Mouse (Mus musculus) MEL (cell line): ENCODE measurements around the gene Fmo5. TPM values are rescaled to one million over a fixed set of nuclear protein-coding genes. Genes with fewer than 3 reads are reported as not detected.

Source experiments
- DNase-seq: peaks from one replicate; pipeline ENCODE4 v3.0.0; 2011; ENCODE audit warnings: low read depth, low spot score
- H3K27ac ChIP-seq: 2 replicates; pipeline ENCODE4 v1.5.1; 2012; ENCODE audit warnings: low read depth, mild to moderate bottlenecking, control low read depth, low read length, moderate library complexity; ENCODE audit not compliant: control insufficient read depth
- H3K27me3 ChIP-seq, 2 experiments: fragments of 150-350 bp in 1 of 2; sonication (generic) in 1 of 2; 2 replicates each; pipeline ENCODE4 v1.6.1; 2012; ENCODE audit warnings: low read length in 2 of 2, mild to moderate bottlenecking in 2 of 2, improper control_type of control experiment in 1 of 2, moderate library complexity in 1 of 2; ENCODE audit not compliant: insufficient read depth in 2 of 2, control insufficient read depth in 1 of 2
- H3K36me3 ChIP-seq, 2 experiments: 2 replicates each; pipeline ENCODE4 v1.6.1; 2012 to 2014; ENCODE audit warnings: low read length in 2 of 2, improper control_type of control experiment in 1 of 2, inconsistent platforms in 1 of 2, mild to moderate bottlenecking in 1 of 2; ENCODE audit not compliant: insufficient read depth in 2 of 2, control insufficient read depth in 1 of 2
- H3K4me1 ChIP-seq, 2 experiments: fragments of 150-350 bp in 1 of 2; sonication (generic) in 1 of 2; 2 replicates each; pipeline ENCODE4 v1.6.1; 2012; ENCODE audit warnings: low read length in 2 of 2, improper control_type of control experiment in 1 of 2, mild to moderate bottlenecking in 1 of 2; ENCODE audit not compliant: insufficient read depth in 2 of 2, control insufficient read depth in 1 of 2
- H3K4me3 ChIP-seq, 2 experiments: fragments of 150-350 bp in 1 of 2; sonication (generic) in 1 of 2; 2 replicates each; pipeline ENCODE4 v1.5.1; 2012; ENCODE audit warnings: low read depth in 2 of 2, low read length in 2 of 2, mild to moderate bottlenecking in 2 of 2, moderate library complexity in 2 of 2, control low read depth in 1 of 2, improper control_type of control experiment in 1 of 2; ENCODE audit not compliant: control insufficient read depth in 1 of 2, insufficient read depth in 1 of 2
- H3K79me2 ChIP-seq: 2 replicates; pipeline ENCODE4 v1.6.1; 2012; ENCODE audit warnings: mild to moderate bottlenecking, low read length, moderate library complexity; ENCODE audit not compliant: control insufficient read depth, poor library complexity, insufficient read depth
- H3K9ac ChIP-seq: 2 replicates; pipeline ENCODE4 v1.6.1; 2012; ENCODE audit warnings: low read depth, mild to moderate bottlenecking, control low read depth, low read length, moderate library complexity; ENCODE audit not compliant: control insufficient read depth, poor library complexity, severe bottlenecking
- H3K9me3 ChIP-seq: fragments of 150-350 bp; sonication (generic); replicated peaks from 2 replicates; pipeline ENCODE4 v1.6.1; 2012; ENCODE audit warnings: mild to moderate bottlenecking, low read length, improper control_type of control experiment, moderate library complexity; ENCODE audit not compliant: insufficient read depth
- BHLHE40 ChIP-seq: IDR thresholded peaks from 2 replicates; pipeline ENCODE4 v1.6.1; 2012; ENCODE audit warnings: low read depth, mild to moderate bottlenecking, inconsistent platforms, low read length, improper control_type of control experiment, borderline replicate concordance
- CTCF ChIP-seq, 3 experiments: IDR thresholded peaks in 2 of 3; conservative IDR thresholded peaks in 1 of 3; 2 replicates each; pipeline ENCODE4 v1.5.1; 2011 to 2012; ENCODE audit warnings: low read length in 3 of 3, low read depth in 2 of 3, mild to moderate bottlenecking in 2 of 3, improper control_type of control experiment in 1 of 3, inconsistent platforms in 1 of 3, mixed read lengths in 1 of 3, moderate library complexity in 1 of 3; ENCODE audit not compliant: control insufficient read depth in 1 of 3, insufficient read depth in 1 of 3, poor library complexity in 1 of 3, severe bottlenecking in 1 of 3
- E2F4 ChIP-seq: IDR thresholded peaks from 2 replicates; pipeline ENCODE4 v1.6.1; 2011; ENCODE audit warnings: low read depth, low read length, improper control_type of control experiment, borderline replicate concordance
- ELF1 ChIP-seq: IDR thresholded peaks from 2 replicates; pipeline ENCODE4 v1.6.1; 2014; ENCODE audit warnings: low read depth, mild to moderate bottlenecking, inconsistent platforms, low read length, improper control_type of control experiment, moderate library complexity
- GABPA ChIP-seq: IDR thresholded peaks from 2 replicates; pipeline ENCODE4 v1.6.1; 2012; ENCODE audit warnings: low read depth, mild to moderate bottlenecking, inconsistent platforms, low read length, improper control_type of control experiment, moderate library complexity
- HCFC1 ChIP-seq: IDR thresholded peaks from 2 replicates; pipeline ENCODE4 v1.6.1; 2012; ENCODE audit warnings: low read depth, mild to moderate bottlenecking, inconsistent platforms, low read length, improper control_type of control experiment, moderate library complexity
- JUND ChIP-seq: IDR thresholded peaks from 2 replicates; pipeline ENCODE4 v1.6.1; 2011; ENCODE audit warnings: low read depth, mild to moderate bottlenecking, improper control_type of control experiment, low read length
- KAT2A ChIP-seq: conservative IDR thresholded peaks from 2 replicates; pipeline ENCODE4 v1.6.1; 2012; ENCODE audit warnings: low read depth, low read length, improper control_type of control experiment, inconsistent platforms
- MAFK ChIP-seq: IDR thresholded peaks from 2 replicates; pipeline ENCODE4 v1.6.1; 2011; ENCODE audit warnings: low read depth, mild to moderate bottlenecking, low read length, improper control_type of control experiment, borderline replicate concordance
- MAX ChIP-seq: IDR thresholded peaks from 2 replicates; pipeline ENCODE4 v1.6.1; 2011; ENCODE audit warnings: low read length, improper control_type of control experiment
- MAZ ChIP-seq: IDR thresholded peaks from 2 replicates; pipeline ENCODE4 v1.6.1; 2012; ENCODE audit warnings: low read depth, mild to moderate bottlenecking, inconsistent platforms, low read length, improper control_type of control experiment
- MEF2A ChIP-seq: IDR thresholded peaks from 2 replicates; pipeline ENCODE4 v1.6.1; 2014; ENCODE audit warnings: low read depth, mild to moderate bottlenecking, inconsistent platforms, low read length, improper control_type of control experiment; ENCODE audit not compliant: poor library complexity, insufficient replicate concordance, severe bottlenecking; ENCODE audit errors: extremely low read depth
- MXI1 ChIP-seq: IDR thresholded peaks from 2 replicates; pipeline ENCODE4 v1.6.1; 2011; ENCODE audit warnings: mild to moderate bottlenecking, low read depth, low read length, improper control_type of control experiment
- NRF1 ChIP-seq: IDR thresholded peaks from 2 replicates; pipeline ENCODE4 v1.6.1; 2014; ENCODE audit warnings: low read depth, mild to moderate bottlenecking, inconsistent platforms, low read length, improper control_type of control experiment, moderate library complexity; ENCODE audit not compliant: poor library complexity, insufficient read depth, severe bottlenecking
- RCOR1 ChIP-seq: IDR thresholded peaks from 2 replicates; pipeline ENCODE4 v1.6.1; 2012; ENCODE audit warnings: low read depth, mild to moderate bottlenecking, inconsistent platforms, low read length, improper control_type of control experiment
- TAL1 ChIP-seq: IDR thresholded peaks from 2 replicates; pipeline ENCODE4 v1.6.1; 2012; ENCODE audit warnings: mild to moderate bottlenecking, inconsistent platforms, low read length, moderate library complexity, mixed read lengths
- TBP ChIP-seq: IDR thresholded peaks from 2 replicates; pipeline ENCODE4 v1.8.0; 2011; ENCODE audit warnings: low read depth, low read length, improper control_type of control experiment
- TCF12 ChIP-seq: IDR thresholded peaks from 2 replicates; pipeline ENCODE4 v1.6.1; 2014; ENCODE audit warnings: low read depth, mild to moderate bottlenecking, inconsistent platforms, low read length, improper control_type of control experiment, moderate library complexity
- UBTF ChIP-seq: IDR thresholded peaks from 2 replicates; pipeline ENCODE4 v1.6.1; 2012; ENCODE audit warnings: low read depth, mild to moderate bottlenecking, inconsistent platforms, low read length, improper control_type of control experiment, moderate library complexity, borderline replicate concordance; ENCODE audit not compliant: insufficient read depth
- ZC3H11A ChIP-seq: IDR thresholded peaks from 2 replicates; pipeline ENCODE4 v1.6.1; 2012; ENCODE audit warnings: low read depth, mild to moderate bottlenecking, inconsistent platforms, low read length, improper control_type of control experiment
- ZMIZ1 ChIP-seq: IDR thresholded peaks from 2 replicates; pipeline ENCODE4 v1.6.1; 2012; ENCODE audit warnings: low read depth, mild to moderate bottlenecking, inconsistent platforms, low read length, improper control_type of control experiment, moderate library complexity
- polyA plus RNA-seq, 2 experiments: library from polyadenylated mRNA; stranded (reverse) in 1 of 2; unstranded in 1 of 2; fragments of >175 nt in 1 of 2; fragments of >200 nt in 1 of 2; gene quantifications; 2 replicates each; pipeline versions ENCODE4 v1.2.1 to v1.2.4; 2012; ENCODE audit warnings: low replicate concordance in 2 of 2, low read depth in 1 of 2; ENCODE audit not compliant: insufficient read length in 2 of 2, insufficient read depth in 1 of 2, missing spikeins in 1 of 2
- total RNA-seq: library from RNA; depleted of rRNA; stranded (reverse); fragments of 300-350 nt; gene quantifications from 2 replicates; pipeline ENCODE4 v1.2.3, GENCODE M21; 2012

Fmo5 gene
- total and polyA plus RNA-seq, 3 experiments = 0.12 to 0.39 TPM; not detected in 1

GRCm38 (mm10) chr3:97651604-97652003, 23.0 kb downstream of the Fmo5 start:
- no peak for TF ChIP-seq MXI1
- no peak for TF ChIP-seq MAX
- TF ChIP-seq CTCF (IDR thresholded peaks at IDR 0.05 in 2 of 3, conservative IDR thresholded peaks at IDR 0.05 in 1 of 3; ENCODE audit: control insufficient read depth in 1 of 3, insufficient read depth in 1 of 3, low read depth in 2 of 3, low read length in 3 of 3, poor library complexity in 1 of 3, severe bottlenecking in 1 of 3) = no peak
- TF ChIP-seq NRF1 = no peak
- no peak for TF ChIP-seq MAFK
- TF ChIP-seq KAT2A = no peak
- TF ChIP-seq TAL1 = no peak
- TF ChIP-seq RCOR1 = no peak
- TF ChIP-seq ZC3H11A = no peak
- no peak for TF ChIP-seq ELF1
- TF ChIP-seq HCFC1 = no peak
- TF ChIP-seq GABPA = no peak
- no peak for TF ChIP-seq JUND
- no peak for TF ChIP-seq TCF12
- TF ChIP-seq, all 39 proteins: peak for 0
- H3K36me3 ChIP-seq = peaks cover 0 to 6% of the 10 kb centered on the region in 2 experiments; a peak in 2 of 4 replicates
- H3K27ac ChIP-seq = no peak overlapping the region
- H3K4me3 ChIP-seq = no peak overlapping the region
- H3K9me3 ChIP-seq = no peaks in the 10 kb centered on the region
- no peaks in the 10 kb centered on the region for H3K79me2 ChIP-seq
- H3K9ac ChIP-seq = no peak overlapping the region
- DNase-seq = no peak
- H3K27me3 ChIP-seq = peaks cover 2 to 3% of the 10 kb centered on the region in 2 experiments; a peak in 3 of 4 replicates
- peaks cover 0 to 4% of the 10 kb centered on the region in 2 experiments; a peak in 1 of 4 replicates for H3K4me1 ChIP-seq

GRCm38 (mm10) chr3:97653781-97654180, 25.2 kb downstream of the Fmo5 start:
- DNase-seq = no peak
- Histone ChIP-seq H3K27ac (no peak overlapping the region), H3K27me3 (peaks cover 0 to 3% of the 10 kb centered on the region in 2 experiments; a peak in 3 of 4 replicates)

More at GRCm38 (mm10) chr3:97653781-97654180, 25.2 kb downstream of the Fmo5 start:
- H3K9ac ChIP-seq = no peak overlapping the region
- H3K4me3 ChIP-seq = no peak overlapping the region
- H3K4me1 ChIP-seq = peaks cover 0 to 8% of the 10 kb centered on the region in 2 experiments; a peak in 3 of 4 replicates
- no peaks in the 10 kb centered on the region for H3K9me3 ChIP-seq
- TF ChIP-seq UBTF (no peak), ZC3H11A (no peak), BHLHE40 (no peak), ZMIZ1 (no peak), MAFK (no peak), ELF1 (no peak), TBP (no peak), MAX (no peak), RCOR1 (no peak), MEF2A (no peak), MAZ (no peak), E2F4 (no peak), TAL1 (no peak)
- H3K79me2 ChIP-seq = peaks cover 2% of the 10 kb centered on the region; the same call in 1 of the 2 replicates
- H3K36me3 ChIP-seq = peaks cover 0 to 8% of the 10 kb centered on the region in 2 experiments; a peak in 2 of 4 replicates
